Mouse (Mus musculus) small intestine, adult 2 months (tissue): Measurements from ENCODE around the gene Fosl2. TPM values are rescaled to one million over a fixed set of nuclear protein-coding genes. Genes with fewer than 3 reads are reported as not detected.

Experiments
- H3K27ac ChIP-seq: fragments of 200-500 bp; 2 replicates; pipeline ENCODE4 v1.5.1; 2012; ENCODE audit warnings: low read depth, low read length, control low read depth, inconsistent platforms; ENCODE audit not compliant: insufficient read depth
- H3K27me3 ChIP-seq: fragments of 200-500 bp; 2 replicates; pipeline ENCODE4 v1.6.1; 2012; ENCODE audit warnings: mild to moderate bottlenecking, moderate library complexity, low read length, inconsistent platforms; ENCODE audit not compliant: control insufficient read depth, insufficient read depth
- H3K36me3 ChIP-seq: fragments of 200-500 bp; 2 replicates; pipeline ENCODE4 v1.6.1; 2012; ENCODE audit warnings: mild to moderate bottlenecking, low read length, control low read depth, inconsistent platforms; ENCODE audit not compliant: control insufficient read depth, insufficient read depth
- H3K4me1 ChIP-seq: fragments of 200-500 bp; 2 replicates; pipeline ENCODE4 v1.6.1; 2012; ENCODE audit warnings: low read length, inconsistent platforms, mixed read lengths; ENCODE audit not compliant: control insufficient read depth, insufficient read depth, insufficient read length
- H3K4me3 ChIP-seq: fragments of 200-500 bp; 2 replicates; pipeline ENCODE4 v1.5.1; 2012; ENCODE audit warnings: low read depth, mild to moderate bottlenecking, control low read depth, inconsistent platforms, low read length, moderate library complexity
- CTCF ChIP-seq: fragments of 200-500 bp; IDR thresholded peaks from 2 replicates; pipeline ENCODE4 v1.5.1; 2012; ENCODE audit warnings: low read depth, mild to moderate bottlenecking, control low read depth, inconsistent platforms, low read length, moderate library complexity, mixed read lengths; ENCODE audit not compliant: insufficient replicate concordance, insufficient read length; ENCODE audit errors: extremely low read depth
- POLR2A ChIP-seq: fragments of 200-500 bp; IDR thresholded peaks from 2 replicates; pipeline ENCODE4 v1.6.1; 2012; ENCODE audit warnings: low read depth, mild to moderate bottlenecking, control low read depth, inconsistent platforms, low read length, moderate library complexity
- WGBS: fragments of 180-500 bp; shearing (Covaris S2); methylation state at CpG from one replicate; pipeline ENCODE4 v1.1.7; 2018; 5-methylcytosine and 5-hydroxymethylcytosine counted together
- polyA plus RNA-seq: library from polyadenylated mRNA; depleted of rRNA; stranded (reverse); fragments of >200 nt; gene quantifications from 2 replicates; pipeline ENCODE4 v1.2.3, GENCODE M21; 2012

The Fosl2 gene
- polyA plus RNA-seq, 1 experiment, result 116 TPM

DNA sequence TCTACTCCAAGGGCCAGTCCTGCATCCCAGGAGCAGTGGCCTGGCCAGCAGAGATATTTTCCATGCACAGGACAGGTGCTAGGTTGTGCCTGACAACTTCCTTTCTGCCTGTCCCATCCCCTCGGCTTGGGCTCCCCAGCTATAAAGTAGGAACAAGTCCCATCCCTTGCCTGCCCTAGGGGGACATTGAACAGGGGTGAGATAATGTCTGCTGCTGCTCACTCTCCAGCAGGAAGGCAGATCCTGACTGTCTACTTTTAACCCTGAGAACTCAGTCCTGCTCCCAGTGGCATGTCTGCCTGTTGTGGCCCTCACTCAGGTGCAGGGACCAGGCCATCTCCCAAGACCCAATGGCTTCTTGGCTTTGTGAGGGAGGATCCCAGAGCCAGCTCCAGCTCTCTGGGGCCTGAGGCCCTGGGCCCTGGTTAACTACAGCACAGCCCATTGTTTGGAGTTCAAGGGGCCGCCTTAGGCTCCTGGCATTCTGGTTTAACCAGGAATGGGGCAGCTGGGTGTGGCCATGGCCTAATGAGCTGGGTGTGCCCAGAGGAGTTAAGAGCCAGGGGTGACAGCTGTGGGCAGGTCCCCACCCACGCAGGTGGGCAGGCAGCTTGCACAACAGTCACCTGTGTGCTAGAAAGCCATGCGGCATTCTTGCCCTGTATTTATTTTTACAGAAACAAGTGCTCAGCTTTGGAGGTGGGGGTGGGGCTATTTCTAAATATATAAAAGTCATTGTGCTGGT, 47.5 kb downstream of the Fosl2 start:
- H3K4me1 ChIP-seq, result peaks cover 17% of the 10 kb centered on the region
- TF ChIP-seq CTCF (no peak), POLR2A (no peak)
- peak overlapping the region; percentile 56 for H3K27ac ChIP-seq
- no peaks in the 10 kb centered on the region for H3K27me3 ChIP-seq
- no peak overlapping the region for H3K4me3 ChIP-seq
- WGBS, result 28% methylated on average over 4 of the region's 4 CpGs
- no peaks in the 10 kb centered on the region for H3K36me3 ChIP-seq

GRCm38 (mm10) chr5:32187717-32188116, 52.1 kb downstream of the Fosl2 start:
- no peak overlapping the region for H3K27ac ChIP-seq
- peaks cover 17% of the 10 kb centered on the region; the same call in 1 of the 2 replicates for H3K4me1 ChIP-seq
- H3K4me3 ChIP-seq, result no peak overlapping the region
- no peak for TF ChIP-seq CTCF
- no peak for TF ChIP-seq POLR2A
- no peaks in the 10 kb centered on the region for H3K36me3 ChIP-seq
- no peaks in the 10 kb centered on the region for H3K27me3 ChIP-seq
- WGBS, result 62% methylated on average over 11 of the region's 11 CpGs

DNA sequence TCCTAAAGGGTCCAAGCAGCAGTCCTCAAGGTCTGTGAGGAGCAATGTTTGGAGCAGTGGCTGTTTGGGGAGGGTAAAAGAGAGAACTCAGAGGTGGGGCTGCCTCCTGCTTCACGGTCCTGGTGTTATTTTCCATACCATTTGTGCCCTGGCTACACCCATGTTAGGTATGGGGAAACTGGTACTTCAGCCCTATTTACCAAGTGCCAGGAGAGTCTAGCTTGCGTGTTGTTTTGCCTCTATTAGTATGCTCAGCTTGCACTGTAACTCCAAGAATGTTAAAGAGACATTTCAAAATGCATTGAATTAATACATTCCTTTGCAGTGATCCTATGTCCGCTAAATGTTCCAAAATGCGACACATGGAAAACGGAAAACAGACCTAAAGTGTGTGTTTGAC, 55.7 kb downstream of the Fosl2 start:
- Histone ChIP-seq H3K27ac (no peak overlapping the region), H3K4me3 (no peak overlapping the region), H3K27me3 (no peaks in the 10 kb centered on the region), H3K4me1 (peaks cover 20% of the 10 kb centered on the region), H3K36me3 (no peaks in the 10 kb centered on the region)
- WGBS, result 71% methylated on average over 5 of the region's 5 CpGs
- TF ChIP-seq POLR2A (no peak), CTCF (no peak)

GRCm38 (mm10) chr5:32192016-32192845, 56.6 kb downstream of the Fosl2 start:
- Histone ChIP-seq H3K36me3 (no peaks in the 10 kb centered on the region), H3K27me3 (no peaks in the 10 kb centered on the region), H3K4me3 (no peak overlapping the region), H3K4me1 (peaks cover 23% of the 10 kb centered on the region), H3K27ac (peak overlapping the region; percentile 63)
- 38% methylated on average over 16 of the region's 16 CpGs for WGBS
- TF ChIP-seq CTCF (no peak), POLR2A (no peak)

- Histone ChIP-seq H3K27ac (no peak overlapping the region), H3K4me1 (peaks cover 23% of the 10 kb centered on the region), H3K27me3 (no peaks in the 10 kb centered on the region), H3K36me3 (no peaks in the 10 kb centered on the region), H3K4me3 (no peak overlapping the region)
- TF ChIP-seq POLR2A (no peak), CTCF (no peak)
- WGBS, result 66% methylated on average over 4 of the region's 4 CpGs
These were observed 58.6 kb downstream of the Fosl2 start for GRCm38 (mm10) chr5:32194236-32194635.

DNA sequence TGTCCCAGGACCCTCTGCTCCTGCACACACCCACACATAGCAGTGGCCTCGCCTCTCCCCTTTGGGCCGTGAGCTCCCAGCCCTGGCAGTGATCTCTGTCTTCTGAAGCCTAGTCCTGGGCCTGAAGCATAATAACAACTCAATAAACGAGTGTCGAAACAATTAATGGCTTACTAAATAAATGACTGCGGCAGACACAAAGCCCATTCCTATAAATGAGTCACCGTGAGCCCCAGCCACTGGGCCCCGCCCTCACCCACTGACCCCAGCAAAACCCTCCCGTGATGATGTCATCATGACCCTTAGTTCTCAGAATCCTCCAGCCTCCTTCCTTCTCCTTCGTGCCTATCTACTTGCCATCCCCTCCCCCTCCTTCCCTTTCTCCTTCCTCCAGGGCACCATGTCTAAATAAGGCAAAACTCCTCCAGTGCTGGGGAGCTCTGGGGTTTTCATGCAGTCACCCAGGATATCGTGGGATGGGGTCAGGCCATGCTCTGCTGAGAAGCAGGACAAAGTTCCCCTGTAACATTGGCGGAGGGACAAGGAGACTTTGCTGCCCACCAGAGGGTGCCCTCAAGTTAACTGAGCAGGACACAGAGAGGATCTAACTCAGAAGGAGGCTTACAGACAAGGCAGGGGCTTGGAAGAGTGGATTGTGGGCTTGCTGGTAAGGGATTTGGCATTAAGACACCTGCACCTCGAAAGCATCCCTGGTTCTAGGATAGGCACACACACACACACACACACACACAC, 60.4 kb downstream of the Fosl2 start:
- peak overlapping the region; percentile 77 for H3K27ac ChIP-seq
- no peaks in the 10 kb centered on the region for H3K27me3 ChIP-seq
- H3K4me1 ChIP-seq, result peaks cover 23% of the 10 kb centered on the region
- H3K36me3 ChIP-seq, result no peaks in the 10 kb centered on the region
- peak; percentile 60 for TF ChIP-seq POLR2A
- peak; percentile 3; the same call in 1 of the 2 replicates for TF ChIP-seq CTCF
- 27% methylated on average over 12 of the region's 12 CpGs for WGBS
- H3K4me3 ChIP-seq, result peak overlapping the region; percentile 19
